Mouse (Mus musculus) myocyte (in vitro differentiated cells): ENCODE data around the gene Sox5.

Experiments
- CEBPB ChIP-seq: IDR thresholded peaks from 2 replicates; pipeline ENCODE4 v1.6.1; 2011; ENCODE audit warnings: mild to moderate bottlenecking, moderate library complexity; ENCODE audit not compliant: poor library complexity, insufficient read depth, severe bottlenecking
- E2F4 ChIP-seq: IDR thresholded peaks from one replicate; pipeline ENCODE4 v1.6.1; 2011; ENCODE audit warnings: mild to moderate bottlenecking, control low read depth, moderate library complexity; ENCODE audit not compliant: insufficient read depth
- MAX ChIP-seq: IDR thresholded peaks from one replicate; pipeline ENCODE4 v1.6.1; 2011; ENCODE audit warnings: low read depth, mild to moderate bottlenecking, control low read depth
- MYOD1 ChIP-seq, 3 experiments: IDR thresholded peaks; one replicate each; pipeline ENCODE4 v1.6.1; 2011; ENCODE audit warnings: control low read depth in 2 of 3, low read depth in 2 of 3, mild to moderate bottlenecking in 2 of 3, moderate library complexity in 1 of 3; ENCODE audit not compliant: insufficient read length in 2 of 3, control insufficient read depth in 1 of 3
- MYOG ChIP-seq, 3 experiments: IDR thresholded peaks; one replicate each; pipeline ENCODE4 v1.6.1; 2011; ENCODE audit warnings: control low read depth in 2 of 3, low read depth in 2 of 3, mild to moderate bottlenecking in 2 of 3; ENCODE audit not compliant: insufficient read length in 2 of 3, control insufficient read depth in 1 of 3, insufficient read depth in 1 of 3
- POLR2A ChIP-seq: IDR thresholded peaks from one replicate; pipeline ENCODE4 v1.6.1; 2011; ENCODE audit warnings: low read depth, mild to moderate bottlenecking, control low read depth, moderate library complexity; ENCODE audit not compliant: insufficient read length
- POLR2AphosphoS2 ChIP-seq: IDR thresholded peaks from one replicate; pipeline ENCODE4 v1.6.1; 2011; ENCODE audit warnings: low read depth, control low read depth; ENCODE audit not compliant: insufficient read length
- REST ChIP-seq: IDR thresholded peaks from one replicate; pipeline ENCODE4 v1.6.1; 2011; ENCODE audit warnings: mild to moderate bottlenecking, control low read depth, moderate library complexity; ENCODE audit not compliant: insufficient read depth, insufficient read length
- SRF ChIP-seq: IDR thresholded peaks from one replicate; pipeline ENCODE4 v1.6.1; 2011; ENCODE audit warnings: low read depth; ENCODE audit not compliant: control insufficient read depth, insufficient read length
- TCF12 ChIP-seq: IDR thresholded peaks from one replicate; pipeline ENCODE4 v1.6.1; 2011; ENCODE audit warnings: mild to moderate bottlenecking, control low read depth; ENCODE audit not compliant: poor library complexity, insufficient read depth, severe bottlenecking
- TCF3 ChIP-seq: IDR thresholded peaks from one replicate; pipeline ENCODE4 v1.6.1; 2011; ENCODE audit warnings: low read depth, control low read depth; ENCODE audit not compliant: insufficient read length
- USF1 ChIP-seq: IDR thresholded peaks from one replicate; pipeline ENCODE4 v1.6.1; 2011; ENCODE audit warnings: low read depth, mild to moderate bottlenecking, control low read depth, moderate library complexity

GRCm38 (mm10) chr6:144116646-144117045 is 665.1 kb downstream of the Sox5 start:
- TF ChIP-seq POLR2A (no peak), USF1 (no peak), CEBPB (no peak), E2F4 (no peak), MYOD1 (IDR thresholded peaks at IDR 0.05; ENCODE audit: control insufficient read depth in 1 of 3, insufficient read length in 2 of 3, low read depth in 2 of 3) (no peak), MAX (no peak), POLR2AphosphoS2 (no peak), REST (no peak), TCF12 (no peak), SRF (no peak), MYOG (IDR thresholded peaks at IDR 0.05; ENCODE audit: control insufficient read depth in 1 of 3, insufficient read depth in 1 of 3, insufficient read length in 2 of 3, low read depth in 2 of 3) (no peak), TCF3 (no peak)
